Mouse (Mus musculus) adipocyte (in vitro differentiated cells): ENCODE measurements around the gene Gm17124.
"Not testable (repeated sequence)": the region's sequence is repeated elsewhere in the genome, so short reads cannot be mapped to it uniquely, and the experiment has no call there.

Source experiments
- DNase-seq: peaks from one replicate; pipeline ENCODE4 v3.0.0-alpha.2; 2016; ENCODE audit warnings: low spot score

Gm17124 gene

DNA sequence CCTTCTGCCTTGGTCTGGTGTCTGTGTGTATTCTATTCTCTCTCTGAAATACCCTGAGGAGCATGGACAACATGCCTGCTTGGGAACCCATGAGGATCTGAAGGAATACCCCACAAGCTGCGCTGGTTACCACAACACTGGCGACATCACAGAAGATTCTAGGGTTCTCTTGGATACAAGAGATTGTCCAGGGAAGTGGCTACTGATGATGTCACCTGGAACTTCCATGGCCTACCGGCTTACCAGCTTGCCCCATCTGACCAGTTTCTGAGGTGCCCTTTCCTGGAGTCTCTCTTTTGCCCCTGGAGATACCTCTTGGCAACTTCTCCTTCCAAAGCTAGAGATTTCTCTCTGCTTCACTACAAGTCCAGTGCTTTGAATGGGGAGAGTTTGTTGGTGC lies at the start of gene Gm17124:
TSS of gene Gm17124 (minus strand) at position 101 of the 400 bp plus-strand sequence.
- DNase-seq: not testable (repeated sequence)

DNA sequence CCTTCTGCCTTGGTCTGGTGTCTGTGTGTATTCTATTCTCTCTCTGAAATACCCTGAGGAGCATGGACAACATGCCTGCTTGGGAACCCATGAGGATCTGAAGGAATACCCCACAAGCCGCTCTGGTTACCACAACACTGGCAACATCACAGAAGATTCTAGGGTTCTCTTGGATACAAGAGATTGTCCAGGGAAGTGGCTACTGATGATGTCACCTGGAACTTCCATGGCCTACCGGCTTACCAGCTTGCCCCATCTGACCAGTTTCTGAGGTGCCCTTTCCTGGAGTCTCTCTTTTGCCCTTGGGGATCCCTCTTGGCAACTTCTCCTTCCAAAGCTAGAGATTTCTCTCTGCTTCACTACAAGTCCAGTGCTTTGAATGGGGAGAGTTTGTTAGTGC lies 42.1 kb upstream of the Gm17124 start, which contains the start of gene Gm3633:
TSS of gene Gm3633 (minus strand) at position 101 of the 400 bp plus-strand sequence.
- DNase-seq: not testable (repeated sequence)
